Mouse (Mus musculus): Measurements from ENCODE around the gene Abhd17b.

GRCm38 (mm10) chr19:21653172-21653981, at the start of gene Abhd17b:
- TF ChIP-seq POLR2A (IDR thresholded peaks at IDR 0.05; ENCODE audit: borderline replicate concordance, extremely low read depth, low read depth, low read length): no peak
- TF ChIP-seq CTCF (IDR thresholded peaks at IDR 0.05; ENCODE audit: insufficient read depth, low read length): no peak
